Mouse (Mus musculus) hindbrain, embryonic 10.5 days (tissue): ENCODE data around the gene Gabpb2. TPM values are rescaled to one million over a fixed set of nuclear protein-coding genes. Genes with fewer than 3 reads are reported as not detected.
"Not testable (repeated sequence)": the region's sequence is repeated elsewhere in the genome, so short reads cannot be mapped to it uniquely, and the experiment has no call there.

Source experiments
- DNase-seq: peaks from one replicate; pipeline ENCODE4 v3.0.0-alpha.2; 2017; ENCODE audit warnings: low spot score
- H3K27ac ChIP-seq: fragments of 300-500 bp; sonication (generic); 2 replicates; pipeline ENCODE4 v1.5.1; 2016; ENCODE audit warnings: mild to moderate bottlenecking, moderate library complexity
- H3K27me3 ChIP-seq: fragments of 300-500 bp; sonication (generic); 2 replicates; pipeline ENCODE4 v1.6.1; 2016; ENCODE audit warnings: mild to moderate bottlenecking; ENCODE audit not compliant: poor library complexity, insufficient read depth, severe bottlenecking
- H3K36me3 ChIP-seq: fragments of 300-500 bp; sonication (generic); 2 replicates; pipeline ENCODE4 v1.6.1; 2016; ENCODE audit warnings: mild to moderate bottlenecking, moderate library complexity
- H3K4me1 ChIP-seq: fragments of 300-500 bp; sonication (generic); replicated peaks from 2 replicates; pipeline ENCODE4 v1.6.1; 2016; ENCODE audit warnings: mild to moderate bottlenecking
- H3K4me3 ChIP-seq: fragments of 300-500 bp; sonication (generic); 2 replicates; pipeline ENCODE4 v1.5.1; 2016; ENCODE audit warnings: mild to moderate bottlenecking, moderate library complexity
- H3K9me3 ChIP-seq: fragments of 300-500 bp; sonication (generic); 2 replicates; pipeline ENCODE4 v1.6.1; 2016; ENCODE audit warnings: mild to moderate bottlenecking, moderate library complexity
- WGBS: fragments of 180-500 bp; shearing (Covaris S2); methylation state at CpG from one replicate; pipeline ENCODE4 v1.1.7; 2016; 5-methylcytosine and 5-hydroxymethylcytosine counted together
- polyA plus RNA-seq: library from polyadenylated mRNA; unstranded; fragments of >200 nt; fragmentation: Nextera tagmentation; extraction: Ambion mirVana; gene quantifications from 2 replicates; pipeline ENCODE4 v1.2.1, GENCODE M21; 2016

The Gabpb2 gene
- polyA plus RNA-seq, 1 experiment from 2014 or later = 7.9 TPM

DNA sequence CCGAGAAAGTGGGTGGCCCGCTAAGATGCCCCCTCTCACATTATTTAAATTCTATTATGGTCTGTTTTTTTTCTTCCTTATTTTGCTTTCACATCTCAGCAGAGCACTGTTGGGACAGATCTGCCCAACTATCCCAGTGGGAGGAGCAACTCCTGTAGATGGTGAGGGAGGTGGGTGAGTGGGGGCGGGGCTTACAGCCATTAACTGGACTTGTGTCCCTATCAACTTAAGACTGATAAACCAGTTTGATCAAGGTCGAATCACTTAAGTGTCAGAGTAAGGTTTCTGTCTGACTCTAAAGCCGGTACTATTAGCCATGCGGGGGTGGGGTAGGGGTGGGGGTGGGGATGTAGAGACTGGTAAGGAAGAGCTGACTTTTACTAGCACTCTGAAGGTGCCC, 82.7 kb downstream of the Gabpb2 start:
- H3K27ac ChIP-seq = no peak overlapping the region
- peaks cover 36% of the 10 kb centered on the region for H3K36me3 ChIP-seq
- H3K4me1 ChIP-seq = peaks cover 23% of the 10 kb centered on the region
- H3K9me3 ChIP-seq = no peaks in the 10 kb centered on the region
- DNase-seq = no peak
- WGBS = 33% methylated on average over 6 of the region's 6 CpGs
- peak overlapping the region; percentile 46 for H3K4me3 ChIP-seq
- H3K27me3 ChIP-seq = no peaks in the 10 kb centered on the region

GRCm38 (mm10) chr3:95134133-95134532, 83.6 kb downstream of the Gabpb2 start:
- peak overlapping the region; percentile 68; the same call in 1 of the 2 replicates for H3K4me3 ChIP-seq
- not testable (repeated sequence) for DNase-seq
- WGBS = no CpG with 5 or more reads among the region's 12 CpGs

GRCm38 (mm10) chr3:95133680-95134101, 84.0 kb downstream of the Gabpb2 start, which contains the start of the genes Scnm1 and Lysmd1:
TSS of gene Scnm1 (minus strand) at chr3:95134011.
TSS of gene Lysmd1 (plus strand) at chr3:95134088.
- H3K9me3 ChIP-seq = no peaks in the 10 kb centered on the region
- DNase-seq = peak; percentile 90
- peaks cover 23% of the 10 kb centered on the region for H3K4me1 ChIP-seq
- WGBS = under 1% methylated on average over 20 of the region's 20 CpGs
- H3K4me3 ChIP-seq = peak within 1 kb of the TSS; percentile 68
- H3K36me3 ChIP-seq = peaks cover 41% of the 10 kb centered on the region
- no peaks in the 10 kb centered on the region for H3K27me3 ChIP-seq
- peak within 1 kb of the TSS; percentile 91 for H3K27ac ChIP-seq

More at GRCm38 (mm10) chr3:95134133-95134532, 83.6 kb downstream of the Gabpb2 start:
- H3K4me1 ChIP-seq = peaks cover 23% of the 10 kb centered on the region
- H3K27ac ChIP-seq, H3K27me3 ChIP-seq, H3K9me3 ChIP-seq: not testable (repeated sequence)
- H3K36me3 ChIP-seq = peaks cover 37% of the 10 kb centered on the region

GRCm38 (mm10) chr3:95133176-95133575, 84.5 kb downstream of the Gabpb2 start:
- Histone ChIP-seq H3K27me3 (no peaks in the 10 kb centered on the region), H3K4me3 (peak overlapping the region; percentile 68), H3K27ac (peak overlapping the region; percentile 91), H3K4me1 (peaks cover 23% of the 10 kb centered on the region), H3K9me3 (no peaks in the 10 kb centered on the region), H3K36me3 (peaks cover 46% of the 10 kb centered on the region)
- 62% methylated on average over 11 of the region's 11 CpGs for WGBS
- DNase-seq = no peak

DNA sequence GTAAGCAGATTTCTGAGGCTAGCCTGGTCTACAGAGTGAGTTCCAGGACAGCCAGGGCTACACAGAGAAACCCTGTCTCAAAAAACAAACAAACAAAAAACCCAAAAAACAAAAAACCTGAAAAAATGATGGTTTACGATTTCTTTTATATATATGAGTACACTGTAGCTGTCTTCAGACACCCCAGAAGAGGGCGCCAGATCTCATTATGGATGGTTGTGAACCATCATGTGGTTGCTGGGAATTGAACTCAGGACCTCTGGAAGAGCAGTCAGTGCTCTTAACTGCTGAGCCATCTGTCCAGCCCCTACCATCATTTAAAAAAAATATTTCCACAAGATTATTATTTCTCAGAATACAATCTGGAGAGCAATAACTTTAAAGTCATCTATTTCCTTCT, 85.3 kb downstream of the Gabpb2 start:
- H3K4me3 ChIP-seq = peak overlapping the region; percentile 68; the same call in 1 of the 2 replicates
- not testable (repeated sequence) for H3K9me3 ChIP-seq, H3K27ac ChIP-seq, H3K27me3 ChIP-seq, DNase-seq
- peaks cover 20% of the 10 kb centered on the region for H3K4me1 ChIP-seq
- 79% methylated on average over 2 of the region's 2 CpGs for WGBS
- peaks cover 43% of the 10 kb centered on the region for H3K36me3 ChIP-seq

Other genes starting within 250 kb of the Gabpb2 start
- 20.6 and 22.3 TPM in 2 replicates for gene Pi4kb, start 243.2 kb downstream of the Gabpb2 start, polyA plus RNA-seq
- 40.0 and 46.5 TPM in 2 replicates for gene Zfp687, start 202.5 kb downstream of the Gabpb2 start, polyA plus RNA-seq
- 330 and 353 TPM in 2 replicates for gene Psmd4, start 175.3 kb downstream of the Gabpb2 start, polyA plus RNA-seq
- gene Pip5k1a, start 111.0 kb downstream of the Gabpb2 start, polyA plus RNA-seq = 19.0 and 20.1 TPM in 2 replicates
- gene Vps72, start 106.9 kb downstream of the Gabpb2 start, polyA plus RNA-seq = 274 and 303 TPM in 2 replicates
- 0.95 and 1.3 TPM in 2 replicates for gene Tmod4, start 93.4 kb downstream of the Gabpb2 start, polyA plus RNA-seq
- 79.2 and 94.1 TPM in 2 replicates for gene Scnm1, start 83.9 kb downstream of the Gabpb2 start, polyA plus RNA-seq
- gene Lysmd1, start 83.8 kb downstream of the Gabpb2 start, polyA plus RNA-seq = 13.4 and 17.2 TPM in 2 replicates
- gene Tnfaip8l2, start 75.6 kb downstream of the Gabpb2 start, polyA plus RNA-seq = 2.1 and 2.9 TPM in 2 replicates
- gene Sema6c, start 57.5 kb downstream of the Gabpb2 start, polyA plus RNA-seq = 9.9 and 24.3 TPM in 2 replicates
- 99.6 and 111 TPM in 2 replicates for gene Cdc42se1, start 10.8 kb upstream of the Gabpb2 start, polyA plus RNA-seq
- 45.8 and 95.9 TPM in 2 replicates for gene Mllt11, start 14.3 kb upstream of the Gabpb2 start, polyA plus RNA-seq
- gene Gm128, start 23.7 kb upstream of the Gabpb2 start, polyA plus RNA-seq = 0.17 and 0.22 TPM in 2 replicates
- gene Bnipl, start 33.3 kb upstream of the Gabpb2 start, polyA plus RNA-seq = 0.60 and 0.63 TPM in 2 replicates
- 33.9 and 44.1 TPM in 2 replicates for gene Mindy1, start 63.4 kb upstream of the Gabpb2 start, polyA plus RNA-seq
- 28.2 and 28.6 TPM in 2 replicates for gene Prune1, start 64.2 kb upstream of the Gabpb2 start, polyA plus RNA-seq
- gene Anxa9, start 89.3 kb upstream of the Gabpb2 start, polyA plus RNA-seq = 2.0 and 2.1 TPM in 2 replicates
- gene Cers2, start 96.9 kb upstream of the Gabpb2 start, polyA plus RNA-seq = 116 and 123 TPM in 2 replicates
- 51.7 and 54.4 TPM in 2 replicates for gene Setdb1, start 139.3 kb upstream of the Gabpb2 start, polyA plus RNA-seq
- not detected in 2 replicates for gene 4930558C23Rik, start 184.9 kb upstream of the Gabpb2 start, polyA plus RNA-seq
- gene Arnt, start 216.5 kb upstream of the Gabpb2 start, polyA plus RNA-seq = 30.6 and 33.5 TPM in 2 replicates